Mouse (Mus musculus) lung, postnatal 4 days (tissue): ENCODE results near the gene Mcfd2.

Source experiments
- DNase-seq, 2 experiments: peaks; one replicate each; pipeline ENCODE4 v3.0.0; 2021

The Mcfd2 gene

DNA sequence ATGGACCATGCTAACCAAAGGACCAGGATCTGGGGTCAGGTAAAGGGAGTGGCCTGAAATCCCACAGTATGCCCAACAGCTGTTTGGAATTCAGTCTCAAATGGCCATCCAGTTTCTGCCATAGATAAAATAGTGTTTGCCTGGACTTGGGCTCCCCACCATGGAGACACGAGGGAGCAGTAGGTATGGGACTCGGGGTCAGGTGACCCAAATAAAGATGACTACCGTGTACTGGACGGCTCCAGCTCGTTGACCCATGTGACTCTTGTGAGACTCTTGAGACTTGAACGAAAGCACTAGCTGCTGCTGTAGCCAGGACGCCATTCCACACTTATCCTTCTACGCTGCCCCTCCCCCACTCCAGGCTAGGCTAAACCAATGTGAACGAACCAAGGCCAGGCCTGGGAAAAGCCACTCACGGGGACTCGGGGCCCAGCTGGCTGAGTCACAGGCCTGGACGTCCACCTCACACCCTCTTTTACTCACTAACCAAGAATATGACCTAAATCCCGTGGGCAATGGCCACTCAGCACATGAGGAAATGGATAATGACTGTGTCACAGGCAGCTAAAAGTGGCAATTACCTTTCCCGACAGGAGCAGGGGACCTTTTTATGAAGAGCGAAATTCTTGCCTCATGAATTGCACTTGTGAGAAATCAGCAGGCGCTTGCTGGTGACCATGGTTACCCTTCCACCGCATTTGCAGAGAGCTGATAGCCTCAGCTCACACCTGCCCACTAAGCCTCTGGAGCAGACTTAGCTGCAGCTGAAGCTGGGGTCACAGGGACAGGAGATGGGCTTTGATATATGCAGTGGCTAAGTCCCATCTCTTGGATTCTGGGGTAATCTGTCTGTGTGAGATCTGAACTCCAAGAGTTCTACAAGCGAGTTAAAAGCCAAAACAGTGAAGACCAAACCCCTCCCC lies 28.7 kb downstream of the Mcfd2 start:
- DNase-seq = peak; percentile 37 to 65

DNA sequence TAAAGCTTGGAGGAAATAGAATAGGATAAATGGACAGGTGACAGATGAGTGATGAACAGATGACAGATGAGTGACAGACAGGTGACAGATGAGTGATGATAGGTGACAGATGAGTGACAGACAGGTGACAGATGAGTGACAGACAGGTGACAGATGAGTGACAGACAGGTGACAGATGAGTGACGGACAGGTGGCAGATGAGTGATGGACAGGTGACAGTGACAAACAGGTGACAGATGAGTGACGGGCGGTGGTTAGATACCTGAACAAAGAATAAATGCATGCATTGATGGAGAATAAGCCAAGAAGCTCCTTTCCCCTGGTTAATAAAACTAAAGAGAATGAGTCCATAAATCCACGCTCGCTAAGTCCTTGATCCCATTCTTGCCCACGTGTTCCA lies 30.7 kb downstream of the Mcfd2 start:
- no peak for DNase-seq

DNA sequence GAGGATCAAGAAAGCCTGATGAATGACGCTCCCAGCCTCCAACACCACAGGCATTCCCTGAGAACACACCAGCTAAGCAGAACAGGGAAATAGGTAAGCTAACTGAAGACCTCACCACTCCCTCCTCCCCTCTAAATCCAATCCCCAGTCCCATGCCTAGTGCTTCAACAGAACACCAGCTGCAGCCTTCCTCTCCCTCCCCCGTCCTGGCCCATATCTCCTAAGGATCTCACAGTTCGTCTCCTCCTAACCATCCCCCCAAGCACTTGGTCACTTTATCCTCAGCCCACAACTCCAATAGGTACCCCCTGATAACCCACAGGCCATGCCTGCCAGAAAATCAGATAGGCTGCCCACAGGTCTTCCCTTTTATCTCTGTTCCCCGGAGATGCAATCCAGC lies 37.9 kb downstream of the Mcfd2 start:
- no peak for DNase-seq

DNA sequence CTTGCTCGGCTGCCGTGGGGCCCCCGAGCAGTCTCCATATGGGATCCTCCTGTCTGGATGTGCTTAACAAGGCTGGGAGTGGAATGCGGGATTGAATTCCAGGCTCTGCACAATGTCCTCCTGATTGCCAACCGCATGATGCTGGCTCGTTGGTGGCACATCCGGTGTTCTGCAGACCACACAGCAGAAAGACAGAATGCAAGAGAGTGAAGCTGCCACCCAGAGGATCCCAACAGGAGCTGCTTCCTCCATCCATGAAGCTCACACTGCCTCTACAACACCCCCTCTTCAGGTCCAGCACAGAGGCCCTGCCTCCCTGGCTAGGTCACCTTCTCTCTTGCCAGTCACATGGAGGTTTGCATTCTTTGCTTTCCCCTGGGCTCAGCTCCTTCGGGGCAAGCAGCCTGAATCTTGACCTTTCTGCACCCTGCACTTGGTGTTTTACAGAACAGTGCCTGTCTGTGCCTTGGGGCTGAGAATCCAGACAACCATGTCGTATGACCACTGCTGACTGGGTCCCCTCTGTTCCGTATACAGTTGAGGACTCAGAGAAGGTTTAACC lies 39.6 kb downstream of the Mcfd2 start:
- DNase-seq = peak in 1 of 2 experiments; percentile 39

DNA sequence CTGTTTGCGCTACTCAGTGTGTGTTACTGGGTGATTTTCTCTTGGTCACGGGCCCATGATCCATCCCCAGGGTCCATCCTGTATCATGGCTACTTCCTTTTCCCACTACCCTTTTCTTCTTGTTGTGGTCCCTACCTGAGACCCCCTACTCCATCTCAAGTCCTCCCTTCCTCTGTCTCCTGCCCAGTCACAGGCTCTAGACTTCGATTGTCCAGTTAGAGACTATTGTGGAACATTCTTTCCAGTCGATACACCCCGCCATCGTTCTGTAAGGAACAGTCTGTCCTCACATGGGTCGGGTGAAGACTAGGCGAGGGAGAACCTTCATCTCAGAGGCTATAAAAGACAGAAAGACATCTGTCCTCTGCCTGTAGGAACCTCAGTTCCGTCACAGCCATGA lies 40.4 kb downstream of the Mcfd2 start:
- no peak for DNase-seq

DNA sequence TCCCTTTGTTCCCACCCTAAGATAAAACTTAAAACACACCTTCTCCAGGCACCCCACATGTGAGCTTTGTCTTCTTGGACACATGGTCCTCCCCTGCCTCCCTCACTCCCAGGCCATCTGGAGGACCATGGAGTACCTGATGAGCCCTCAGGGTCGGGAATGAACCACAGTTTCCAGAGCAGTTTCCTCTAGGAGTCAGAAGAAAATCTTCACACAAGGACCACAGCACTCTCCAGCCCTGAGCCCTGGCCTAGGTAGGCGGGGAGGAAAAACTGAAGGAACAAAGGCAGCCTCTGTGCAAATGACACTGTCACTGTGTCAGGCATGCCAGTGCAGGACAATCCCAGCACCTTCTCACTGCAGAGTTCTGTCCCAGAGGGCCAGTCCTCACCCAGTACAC lies 41.3 kb downstream of the Mcfd2 start:
- DNase-seq = no peak

DNA sequence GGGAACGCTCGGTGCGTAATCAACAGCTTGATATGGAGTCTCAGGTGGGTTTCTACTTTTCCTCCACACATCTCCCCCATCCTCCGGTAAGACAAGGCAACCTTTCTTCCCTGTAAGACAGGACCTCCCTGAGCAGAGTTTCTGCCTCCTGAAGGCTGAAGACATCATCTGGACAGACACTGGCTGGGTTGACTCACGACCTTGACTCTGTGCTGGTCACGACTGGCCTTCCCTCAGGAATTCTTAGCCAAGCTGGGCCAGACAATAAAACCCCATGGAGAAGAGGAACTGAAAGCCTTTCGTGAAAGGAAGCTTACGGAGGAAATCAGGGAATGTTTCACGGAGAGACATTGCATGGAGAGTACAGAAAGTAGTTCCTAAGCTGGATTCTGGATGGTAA lies 46.3 kb downstream of the Mcfd2 start:
- DNase-seq = no peak

DNA sequence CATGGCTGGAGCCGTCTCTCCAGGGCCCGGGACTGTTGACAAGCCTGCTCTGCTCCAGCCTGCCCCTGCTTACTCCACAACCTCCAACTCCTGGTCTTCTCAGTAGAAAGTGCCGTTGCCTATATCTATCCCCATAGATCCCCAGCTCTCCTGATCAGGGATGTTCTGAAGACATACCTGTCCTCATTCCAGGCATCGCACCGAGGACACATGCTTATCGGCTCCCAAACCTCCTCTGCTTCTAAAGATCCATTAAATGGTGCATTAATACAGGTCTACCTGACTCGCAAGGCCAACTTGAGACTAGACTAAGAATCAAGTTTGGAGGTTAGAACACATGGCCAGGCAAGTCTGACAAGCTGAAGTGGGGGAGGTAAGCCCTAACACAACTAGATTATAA lies 51.2 kb downstream of the Mcfd2 start:
- no peak for DNase-seq

DNA sequence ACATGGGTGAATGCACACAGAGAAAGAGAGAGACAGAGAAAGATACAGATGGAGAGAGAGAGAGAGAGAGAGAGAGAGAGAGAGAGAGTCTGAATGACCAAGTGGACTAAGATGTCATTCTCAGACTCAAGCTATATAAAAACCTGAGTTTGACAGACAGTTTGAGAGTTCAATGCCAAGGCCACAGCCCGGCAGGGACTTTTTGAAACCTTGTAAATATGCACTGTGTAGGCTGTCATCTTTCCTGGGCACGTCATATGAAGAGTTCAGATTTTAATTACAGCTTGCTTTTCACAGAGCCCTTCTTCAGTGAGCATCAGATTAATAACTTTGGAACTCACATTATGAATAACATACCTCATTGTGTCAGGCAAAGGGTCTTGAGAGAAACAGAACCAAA lies 55.2 kb downstream of the Mcfd2 start:
- DNase-seq = no peak

DNA sequence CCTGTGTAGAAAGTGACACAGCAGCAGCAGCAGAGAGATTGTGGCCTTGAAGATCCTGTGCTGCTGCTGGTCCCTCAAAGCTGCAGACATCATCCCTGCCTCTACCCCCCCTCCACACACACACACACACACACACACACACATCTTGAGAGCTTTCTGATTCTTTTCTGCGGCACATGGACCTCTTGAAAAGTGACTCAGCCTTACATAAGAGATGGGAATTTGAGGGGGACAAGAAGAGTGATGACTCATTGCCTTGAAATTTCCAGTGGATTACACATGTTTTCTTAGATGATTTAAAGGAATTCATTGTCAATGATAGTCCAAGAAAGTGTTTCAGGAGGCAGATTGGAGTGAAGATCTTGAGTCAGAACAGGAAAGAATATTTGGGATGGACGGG lies 58.9 kb downstream of the Mcfd2 start:
- no peak for DNase-seq
